Mouse (Mus musculus): ENCODE data around the gene Rimbp2. TPM values are rescaled to one million over a fixed set of nuclear protein-coding genes. Genes with fewer than 3 reads are reported as not detected.
A peak's percentile ranks its signal among the peaks of the same experiment; 100 is the strongest.
"Not testable (repeated sequence)": the region's sequence is repeated elsewhere in the genome, so short reads cannot be mapped to it uniquely, and the experiment has no call there.

Rimbp2 gene
- 100 to 1,000 TPM; 137 to 150 TPM for total RNA-seq (2021)

- DNase-seq (ENCODE audit: low spot score in 2 of 2): peak; percentile 77 to 83
- intact Hi-C loops (cut with DNase I): loop anchor here (5.0 kb wide), 1 partner anchor 41 kb away; no protein-coding TSS in a partner anchor
Measured at GRCm38 (mm10) chr5:128953278-128954070, at the start of gene Rimbp2. Gene Rimbp2 (minus strand): TSS chr5:128953486.

- intact Hi-C loops (cut with DNase I): no loop called here
- DNase-seq (ENCODE audit: low spot score in 2 of 2): no peak
Measured at GRCm38 (mm10) chr5:129002571-129003011, 49.3 kb upstream of the Rimbp2 start.

- DNase-seq (ENCODE audit: low spot score in 2 of 2): no peak
- intact Hi-C loops (cut with DNase I): no loop called here
Measured at GRCm38 (mm10) chr5:129000706-129001468, 47.6 kb upstream of the Rimbp2 start.

- intact Hi-C loops (cut with DNase I): no loop called here
- no peak for DNase-seq (ENCODE audit: low spot score in 2 of 2)
Measured at GRCm38 (mm10) chr5:128987141-128987954, 34.1 kb upstream of the Rimbp2 start.

GRCm38 (mm10) chr5:128985946-128986345, 32.7 kb upstream of the Rimbp2 start:
- intact Hi-C loops (cut with DNase I): no loop called here

GRCm38 (mm10) chr5:128984536-128984935, 31.2 kb upstream of the Rimbp2 start:
- peak in 1 of 2 experiments; percentile 61 for DNase-seq (ENCODE audit: low spot score in 2 of 2)
- intact Hi-C loops (cut with DNase I): no loop called here

More at GRCm38 (mm10) chr5:128985946-128986345, 32.7 kb upstream of the Rimbp2 start:
- DNase-seq (ENCODE audit: low spot score in 2 of 2): no peak

GRCm38 (mm10) chr5:128981607-128982006, 28.3 kb upstream of the Rimbp2 start:
- intact Hi-C loops (cut with DNase I): no loop called here
- peak; percentile 53 to 54 for DNase-seq (ENCODE audit: low spot score in 2 of 2)

- no peak for DNase-seq (ENCODE audit: low spot score in 2 of 2)
- intact Hi-C loops (cut with DNase I): no loop called here
Measured at GRCm38 (mm10) chr5:128980857-128981256, 27.6 kb upstream of the Rimbp2 start.

- no peak for DNase-seq (ENCODE audit: low spot score in 2 of 2)
- intact Hi-C loops (cut with DNase I): loop anchor here (10.0 kb wide), 1 partner anchor 454 kb away; no protein-coding TSS in a partner anchor
Measured at GRCm38 (mm10) chr5:128978957-128979356, 25.7 kb upstream of the Rimbp2 start.

- intact Hi-C loops (cut with DNase I): loop anchor here (10.0 kb wide), 1 partner anchor 453 kb away; no protein-coding TSS in a partner anchor
- DNase-seq (ENCODE audit: low spot score in 2 of 2): not testable (repeated sequence)
Measured at GRCm38 (mm10) chr5:128977466-128977865, 24.2 kb upstream of the Rimbp2 start.

- no peak for DNase-seq (ENCODE audit: low spot score in 2 of 2)
- intact Hi-C loops (cut with DNase I): loop anchor here (10.0 kb wide), 1 partner anchor 451 kb away; no protein-coding TSS in a partner anchor
Measured at GRCm38 (mm10) chr5:128976266-128976665, 23.0 kb upstream of the Rimbp2 start.

- peak; percentile 73 to 87 for DNase-seq (ENCODE audit: low spot score in 2 of 2)
- intact Hi-C loops (cut with DNase I): loop anchor here (10.0 kb wide), 1 partner anchor 446 kb away; no protein-coding TSS in a partner anchor
Measured at GRCm38 (mm10) chr5:128971298-128971697, 18.0 kb upstream of the Rimbp2 start.

GRCm38 (mm10) chr5:128970878-128971277, 17.6 kb upstream of the Rimbp2 start:
- DNase-seq (ENCODE audit: low spot score in 2 of 2): no peak
- intact Hi-C loops (cut with DNase I): loop anchor here (10.0 kb wide), 1 partner anchor 446 kb away; no protein-coding TSS in a partner anchor

GRCm38 (mm10) chr5:128964353-128964752, 11.1 kb upstream of the Rimbp2 start:
- DNase-seq (ENCODE audit: low spot score in 2 of 2): no peak
- intact Hi-C loops (cut with DNase I): no loop called here

- no peak for DNase-seq (ENCODE audit: low spot score in 2 of 2)
- intact Hi-C loops (cut with DNase I): no loop called here
Measured at GRCm38 (mm10) chr5:128958916-128959315, 5.6 kb upstream of the Rimbp2 start.

GRCm38 (mm10) chr5:128954371-128954770, 1.1 kb upstream of the Rimbp2 start:
- DNase-seq (ENCODE audit: low spot score in 2 of 2): not testable (repeated sequence)
- intact Hi-C loops (cut with DNase I): loop anchor here (5.0 kb wide), 1 partner anchor 42 kb away; no protein-coding TSS in a partner anchor

GRCm38 (mm10) chr5:128952291-128953195, 743 bp downstream of the Rimbp2 start:
- DNase-seq (ENCODE audit: low spot score in 2 of 2): peak; percentile 63 to 77
- intact Hi-C loops (cut with DNase I): loop anchor here (1.0 to 5.0 kb wide), 2 partner anchors 40 to 142 kb away; no protein-coding TSS in a partner anchor

- intact Hi-C loops (cut with DNase I): loop anchor here (5.0 kb wide), 1 partner anchor 39 kb away; no protein-coding TSS in a partner anchor
- peak in 1 of 2 experiments; percentile 55 for DNase-seq (ENCODE audit: low spot score in 2 of 2)
Measured at GRCm38 (mm10) chr5:128951472-128951871, 1.8 kb downstream of the Rimbp2 start.
